Mouse (Mus musculus): ENCODE results near the gene Med26. TPM values are rescaled to one million over a fixed set of nuclear protein-coding genes. Genes with fewer than 3 reads are reported as not detected.

Med26 gene
- polyA plus RNA-seq, 1 experiment from 2014 or later: 12.7 TPM

GRCm38 (mm10) chr8:72577941-72578340 is 29.9 kb upstream of the Med26 start:
- no peaks in the 10 kb centered on the region for H3K9me3 ChIP-seq (replicated peaks; ENCODE audit: control insufficient read depth, low read length)
- H3K4me3 ChIP-seq (ENCODE audit: low read length): no peak overlapping the region
- no peaks in the 10 kb centered on the region for H3K27me3 ChIP-seq (ENCODE audit: control insufficient read depth, insufficient read depth, low read length)
- H3K4me2 ChIP-seq (ENCODE audit: low read depth, low read length): peak overlapping the region; percentile 38
- H3K27ac ChIP-seq (ENCODE audit: low read length): peak overlapping the region; percentile 88
- peak; percentile 59 for ATAC-seq (replicated peaks; ENCODE audit: extremely low read depth, insufficient read depth, low FRiP score)
- H3K9ac ChIP-seq (ENCODE audit: low read length): 0 out of 2 replicates have a peak overlapping the region, but pooled peaks have one; percentile 34
- 14% methylated on average over 1 of the region's 1 CpGs for WGBS
- H3K36me3 ChIP-seq (ENCODE audit: control insufficient read depth, insufficient read depth): peaks cover 5% of the 10 kb centered on the region; the same call in 1 of the 2 replicates
- peaks cover 25% of the 10 kb centered on the region for H3K4me1 ChIP-seq (ENCODE audit: control insufficient read depth, insufficient read depth, low read length)

- H3K27me3 ChIP-seq (ENCODE audit: control insufficient read depth, insufficient read depth, low read length): no peaks in the 10 kb centered on the region
- peaks cover 5% of the 10 kb centered on the region; the same call in 1 of the 2 replicates for H3K36me3 ChIP-seq (ENCODE audit: control insufficient read depth, insufficient read depth)
- 84% methylated on average over 3 of the region's 3 CpGs for WGBS
- H3K9ac ChIP-seq (ENCODE audit: low read length): no peak overlapping the region
- H3K4me2 ChIP-seq (ENCODE audit: low read depth, low read length): no peak overlapping the region
- H3K4me3 ChIP-seq (ENCODE audit: low read length): no peak overlapping the region
- H3K27ac ChIP-seq (ENCODE audit: low read length): peak overlapping the region; percentile 88
- no peaks in the 10 kb centered on the region for H3K9me3 ChIP-seq (replicated peaks; ENCODE audit: control insufficient read depth, low read length)
- ATAC-seq (replicated peaks; ENCODE audit: extremely low read depth, insufficient read depth, low FRiP score): no peak
- H3K4me1 ChIP-seq (ENCODE audit: control insufficient read depth, insufficient read depth, low read length): peaks cover 25% of the 10 kb centered on the region
Observed at GRCm38 (mm10) chr8:72577266-72577665, 29.2 kb upstream of the Med26 start.

- H3K27ac ChIP-seq (ENCODE audit: low read length): no peak overlapping the region
- no peak overlapping the region for H3K9ac ChIP-seq (ENCODE audit: low read length)
- H3K9me3 ChIP-seq (replicated peaks; ENCODE audit: control insufficient read depth, low read length): no peaks in the 10 kb centered on the region
- no peak overlapping the region for H3K4me3 ChIP-seq (ENCODE audit: low read length)
- H3K36me3 ChIP-seq (ENCODE audit: control insufficient read depth, insufficient read depth): peaks cover 3% of the 10 kb centered on the region; the same call in 1 of the 2 replicates
- no peaks in the 10 kb centered on the region for H3K27me3 ChIP-seq (ENCODE audit: control insufficient read depth, insufficient read depth, low read length)
- no peak overlapping the region for H3K4me2 ChIP-seq (ENCODE audit: low read depth, low read length)
- no peak for ATAC-seq (replicated peaks; ENCODE audit: extremely low read depth, insufficient read depth, low FRiP score)
- H3K4me1 ChIP-seq (ENCODE audit: control insufficient read depth, insufficient read depth, low read length): peaks cover 25% of the 10 kb centered on the region
- 90% methylated on average over 6 of the region's 6 CpGs for WGBS
Observed at GRCm38 (mm10) chr8:72575915-72576314, 27.8 kb upstream of the Med26 start.

DNA sequence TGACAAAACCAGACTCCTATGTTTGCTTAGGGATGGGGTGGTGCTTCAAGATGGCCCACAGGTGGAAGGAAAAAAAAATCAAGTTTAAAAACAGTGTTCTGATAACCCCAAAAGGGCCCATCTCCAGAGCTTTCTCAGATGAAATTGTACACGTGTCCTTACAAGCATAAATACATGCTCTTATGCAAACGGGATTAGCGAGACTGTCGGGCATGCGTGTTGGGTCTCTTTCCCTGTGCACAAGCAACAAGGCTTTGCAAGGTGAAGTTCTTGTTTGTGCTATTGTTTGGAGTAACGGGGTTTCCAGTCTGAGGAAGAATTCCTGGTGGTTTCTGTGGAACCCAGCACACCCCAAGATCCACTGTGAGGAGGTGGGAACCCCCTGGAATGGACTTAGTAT is 25.4 kb upstream of the Med26 start:
- Histone ChIP-seq H3K4me2 (ENCODE audit: low read depth, low read length) (peak overlapping the region; percentile 95), H3K27me3 (ENCODE audit: control insufficient read depth, insufficient read depth, low read length) (no peaks in the 10 kb centered on the region), H3K9me3 (replicated peaks; ENCODE audit: control insufficient read depth, low read length) (no peaks in the 10 kb centered on the region), H3K4me3 (ENCODE audit: low read length) (peak overlapping the region; percentile 85), H3K36me3 (ENCODE audit: control insufficient read depth, insufficient read depth) (peaks cover 5% of the 10 kb centered on the region), H3K9ac (ENCODE audit: low read length) (peak overlapping the region; percentile 82), H3K4me1 (ENCODE audit: control insufficient read depth, insufficient read depth, low read length) (peaks cover 31% of the 10 kb centered on the region), H3K27ac (ENCODE audit: low read length) (peak overlapping the region; percentile 25; the same call in 1 of the 2 replicates)
- WGBS: 68% methylated on average over 6 of the region's 6 CpGs
- no peak for ATAC-seq (replicated peaks; ENCODE audit: extremely low read depth, insufficient read depth, low FRiP score)

- Histone ChIP-seq H3K27ac (ENCODE audit: low read length) (peak overlapping the region; percentile 99), H3K4me2 (ENCODE audit: low read depth, low read length) (peak overlapping the region; percentile 95), H3K4me1 (ENCODE audit: control insufficient read depth, insufficient read depth, low read length) (peaks cover 22% of the 10 kb centered on the region), H3K27me3 (ENCODE audit: control insufficient read depth, insufficient read depth, low read length) (no peaks in the 10 kb centered on the region), H3K9ac (ENCODE audit: low read length) (peak overlapping the region; percentile 82), H3K36me3 (ENCODE audit: control insufficient read depth, insufficient read depth) (peaks cover 15% of the 10 kb centered on the region), H3K9me3 (replicated peaks; ENCODE audit: control insufficient read depth, low read length) (no peaks in the 10 kb centered on the region), H3K4me3 (ENCODE audit: low read length) (peak overlapping the region; percentile 85)
- WGBS: 4% methylated on average over 10 of the region's 10 CpGs
- ATAC-seq (replicated peaks; ENCODE audit: extremely low read depth, insufficient read depth, low FRiP score): no peak
Observed at GRCm38 (mm10) chr8:72572507-72572906, 24.4 kb upstream of the Med26 start.

- Histone ChIP-seq H3K4me2 (ENCODE audit: low read depth, low read length) (peak within 1 kb of the TSS; percentile 95), H3K4me1 (ENCODE audit: control insufficient read depth, insufficient read depth, low read length) (peaks cover 18% of the 10 kb centered on the region), H3K9ac (ENCODE audit: low read length) (peak within 1 kb of the TSS; percentile 82), H3K9me3 (replicated peaks; ENCODE audit: control insufficient read depth, low read length) (no peaks in the 10 kb centered on the region), H3K4me3 (ENCODE audit: low read length) (peak within 1 kb of the TSS; percentile 85), H3K27ac (ENCODE audit: low read length) (peak within 1 kb of the TSS; percentile 99), H3K36me3 (ENCODE audit: control insufficient read depth, insufficient read depth) (peaks cover 22% of the 10 kb centered on the region), H3K27me3 (ENCODE audit: control insufficient read depth, insufficient read depth, low read length) (no peaks in the 10 kb centered on the region)
- under 1% methylated on average over 44 of the region's 45 CpGs for WGBS
- ATAC-seq (replicated peaks; ENCODE audit: extremely low read depth, insufficient read depth, low FRiP score): peak; percentile 47
Observed at GRCm38 (mm10) chr8:72571611-72572473, 23.8 kb upstream of the Med26 start, which contains the start of gene Tmem38a. Gene Tmem38a, plus strand, starts transcription at chr8:72572055.

DNA sequence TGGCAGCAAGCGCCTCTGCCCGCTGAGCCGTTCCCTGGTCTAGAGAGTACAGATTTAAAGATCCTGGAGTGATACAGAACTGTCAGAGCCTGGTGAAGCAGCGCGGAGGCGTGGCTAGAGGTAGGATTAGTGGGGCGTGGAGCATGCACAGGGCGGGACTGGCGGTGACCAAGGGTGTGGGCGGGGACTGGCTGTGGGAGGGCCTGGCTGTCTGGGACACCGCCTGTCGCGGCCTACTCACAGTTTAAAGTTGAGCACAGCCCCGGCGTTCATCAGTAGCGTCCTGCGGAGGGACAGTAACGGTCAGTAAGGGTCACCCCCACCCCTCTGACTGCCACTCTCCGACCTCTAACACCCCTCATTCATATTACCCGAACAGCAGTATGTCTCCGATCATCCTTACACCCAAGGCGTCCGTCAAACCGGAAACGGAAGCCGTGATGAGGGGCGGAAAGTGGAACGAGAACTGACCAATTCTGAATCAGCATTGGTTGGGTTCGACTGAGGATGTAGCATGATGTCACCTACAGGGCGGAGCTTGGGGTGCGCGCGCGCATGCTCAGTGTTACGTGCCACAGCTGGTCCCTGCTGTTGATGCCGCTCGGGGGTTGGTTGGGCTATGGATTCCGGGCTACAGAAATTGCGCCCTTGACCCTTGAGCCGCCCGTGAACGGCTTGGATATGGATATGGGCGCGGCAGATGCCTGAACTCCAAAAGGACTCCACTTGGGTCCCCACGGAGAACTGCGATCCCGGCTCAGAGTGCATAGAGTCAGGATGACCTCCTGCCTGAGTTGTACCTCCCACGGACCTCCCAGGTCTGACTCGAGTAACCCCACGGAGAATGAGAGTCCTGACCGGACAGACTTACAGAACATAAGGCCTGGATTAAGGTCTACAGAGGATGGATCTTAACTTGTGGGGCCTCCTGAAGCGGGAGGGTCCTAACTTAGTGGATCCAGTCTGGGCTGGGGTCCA is 22.9 kb upstream of the Med26 start, which contains the start of gene Smim7:
Gene Smim7 (minus strand): TSS at position 456 of the 978 bp plus-strand sequence.
- 0% methylated on average over 52 of the region's 52 CpGs for WGBS
- H3K9me3 ChIP-seq (replicated peaks; ENCODE audit: control insufficient read depth, low read length): no peaks in the 10 kb centered on the region
- H3K27ac ChIP-seq (ENCODE audit: low read length): peak within 1 kb of the TSS; percentile 99
- peaks cover 26% of the 10 kb centered on the region for H3K36me3 ChIP-seq (ENCODE audit: control insufficient read depth, insufficient read depth)
- H3K27me3 ChIP-seq (ENCODE audit: control insufficient read depth, insufficient read depth, low read length): no peaks in the 10 kb centered on the region
- ATAC-seq (replicated peaks; ENCODE audit: extremely low read depth, insufficient read depth, low FRiP score): peak; percentile 95
- peaks cover 18% of the 10 kb centered on the region for H3K4me1 ChIP-seq (ENCODE audit: control insufficient read depth, insufficient read depth, low read length)
- H3K4me3 ChIP-seq (ENCODE audit: low read length): peak within 1 kb of the TSS; percentile 85
- H3K4me2 ChIP-seq (ENCODE audit: low read depth, low read length): peak within 1 kb of the TSS; percentile 95
- H3K9ac ChIP-seq (ENCODE audit: low read length): peak within 1 kb of the TSS; percentile 82

DNA sequence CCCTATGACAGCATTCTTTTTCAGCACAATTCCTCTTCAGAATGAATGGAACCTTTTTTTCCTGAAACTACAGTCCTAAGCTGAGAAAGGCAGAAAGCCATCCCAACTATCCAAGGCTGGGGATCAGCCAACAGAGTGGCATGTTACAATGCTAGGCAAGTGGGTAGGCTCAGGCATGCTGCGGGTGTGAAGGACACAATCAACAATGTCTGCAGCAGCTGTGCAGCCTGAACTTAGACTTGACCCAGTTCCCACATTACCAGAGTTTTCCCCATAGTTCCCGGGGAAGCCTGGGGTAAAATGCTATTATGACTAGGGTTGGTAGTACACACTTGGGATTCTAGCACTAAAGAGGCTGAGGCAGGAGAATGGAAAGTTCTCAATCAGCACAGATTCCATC is 17.9 kb upstream of the Med26 start:
- no peak overlapping the region for H3K4me2 ChIP-seq (ENCODE audit: low read depth, low read length)
- H3K4me1 ChIP-seq (ENCODE audit: control insufficient read depth, insufficient read depth, low read length): peaks cover 30% of the 10 kb centered on the region
- H3K27ac ChIP-seq (ENCODE audit: low read length): no peak overlapping the region
- peaks cover 41% of the 10 kb centered on the region for H3K36me3 ChIP-seq (ENCODE audit: control insufficient read depth, insufficient read depth)
- H3K9ac ChIP-seq (ENCODE audit: low read length): no peak overlapping the region
- no peak overlapping the region for H3K4me3 ChIP-seq (ENCODE audit: low read length)
- H3K9me3 ChIP-seq (replicated peaks; ENCODE audit: control insufficient read depth, low read length): no peaks in the 10 kb centered on the region
- 90% methylated on average over 2 of the region's 2 CpGs for WGBS
- ATAC-seq (replicated peaks; ENCODE audit: extremely low read depth, insufficient read depth, low FRiP score): no peak
- no peaks in the 10 kb centered on the region for H3K27me3 ChIP-seq (ENCODE audit: control insufficient read depth, insufficient read depth, low read length)
